Mouse (Mus musculus) G1E (cell line): ENCODE data around the gene Mier2.

Experiments
- CTCF ChIP-seq: IDR thresholded peaks from 2 replicates; pipeline ENCODE4 v1.5.1; 2012; ENCODE audit warnings: low read depth, low read length, inconsistent platforms, mixed read lengths
- GATA1 ChIP-seq: IDR thresholded peaks from 2 replicates; pipeline ENCODE4 v1.6.1; 2012; ENCODE audit warnings: borderline replicate concordance, low read length, inconsistent platforms, mixed read lengths
- GATA2 ChIP-seq: IDR thresholded peaks from 2 replicates; pipeline ENCODE4 v1.6.1; 2012; ENCODE audit warnings: low read depth, low read length, inconsistent platforms, borderline replicate concordance

- TF ChIP-seq CTCF (no peak), GATA2 (no peak), GATA1 (no peak)
Measured at GRCm38 (mm10) chr10:79540746-79541145, 14.3 kb downstream of the Mier2 start.
